Mouse (Mus musculus) liver, embryonic 12.5 days (tissue): ENCODE measurements around the gene Slco4c1. TPM values are rescaled to one million over a fixed set of nuclear protein-coding genes. Genes with fewer than 3 reads are reported as not detected.

ENCODE experiments used
- ATAC-seq: fragments of 200-750 bp; cut with Nextera tagmentation; 2 replicates; pipeline ENCODE4 v1.8.0; 2017; ENCODE audit warnings: moderate number of reproducible peaks, mild to moderate bottlenecking, moderate library complexity
- H3K27ac ChIP-seq: fragments of 300-500 bp; sonication (generic); 2 replicates; pipeline ENCODE4 v1.5.1; 2016; ENCODE audit warnings: mild to moderate bottlenecking
- H3K27me3 ChIP-seq: fragments of 300-500 bp; sonication (generic); replicated peaks from 2 replicates; pipeline ENCODE4 v1.6.1; 2016; ENCODE audit warnings: mild to moderate bottlenecking, moderate library complexity
- H3K36me3 ChIP-seq: fragments of 300-500 bp; sonication (generic); 2 replicates; pipeline ENCODE4 v1.6.1; 2016; ENCODE audit warnings: mild to moderate bottlenecking, moderate library complexity
- H3K4me1 ChIP-seq: fragments of 300-500 bp; sonication (generic); 2 replicates; pipeline ENCODE4 v1.6.1; 2016
- H3K4me2 ChIP-seq: fragments of 300-500 bp; sonication (generic); 2 replicates; pipeline ENCODE4 v1.6.1; 2016; ENCODE audit warnings: mild to moderate bottlenecking, moderate library complexity
- H3K4me3 ChIP-seq: fragments of 300-500 bp; sonication (generic); 2 replicates; pipeline ENCODE4 v1.5.1; 2016; ENCODE audit warnings: mild to moderate bottlenecking, moderate library complexity
- H3K9ac ChIP-seq: fragments of 300-500 bp; sonication (generic); 2 replicates; pipeline ENCODE4 v1.6.1; 2016; ENCODE audit warnings: mild to moderate bottlenecking, moderate library complexity
- H3K9me3 ChIP-seq: fragments of 300-500 bp; sonication (generic); replicated peaks from 2 replicates; pipeline ENCODE4 v1.6.1; 2016; ENCODE audit warnings: mild to moderate bottlenecking, moderate library complexity
- WGBS: fragments of 180-500 bp; shearing (Covaris S2); methylation state at CpG from one replicate; pipeline ENCODE4 v1.1.7; 2016; ENCODE audit not compliant: insufficient replicate concordance; 5-methylcytosine and 5-hydroxymethylcytosine counted together
- polyA plus RNA-seq: library from polyadenylated mRNA; unstranded; fragments of >200 nt; fragmentation: Nextera tagmentation; extraction: Ambion mirVana; gene quantifications from 2 replicates; pipeline ENCODE4 v1.2.1, GENCODE M21; 2016

Gene Slco4c1
- polyA plus RNA-seq, 1 experiment from 2014 or later = 0.29 TPM

- 15% methylated on average over 1 of the region's 1 CpGs for WGBS
- ATAC-seq = no peak
- Histone ChIP-seq H3K4me2 (no peak overlapping the region), H3K9ac (no peak overlapping the region), H3K27ac (no peak overlapping the region), H3K4me3 (no peak overlapping the region), H3K27me3 (no peaks in the 10 kb centered on the region), H3K36me3 (no peaks in the 10 kb centered on the region), H3K4me1 (no peaks in the 10 kb centered on the region), H3K9me3 (no peaks in the 10 kb centered on the region)
Observed at GRCm38 (mm10) chr1:96766535-96766934, 105.4 kb downstream of the Slco4c1 start.
